9 mouse cellular contexts compared by ENCODE assay signal in the genomic region with DNA sequence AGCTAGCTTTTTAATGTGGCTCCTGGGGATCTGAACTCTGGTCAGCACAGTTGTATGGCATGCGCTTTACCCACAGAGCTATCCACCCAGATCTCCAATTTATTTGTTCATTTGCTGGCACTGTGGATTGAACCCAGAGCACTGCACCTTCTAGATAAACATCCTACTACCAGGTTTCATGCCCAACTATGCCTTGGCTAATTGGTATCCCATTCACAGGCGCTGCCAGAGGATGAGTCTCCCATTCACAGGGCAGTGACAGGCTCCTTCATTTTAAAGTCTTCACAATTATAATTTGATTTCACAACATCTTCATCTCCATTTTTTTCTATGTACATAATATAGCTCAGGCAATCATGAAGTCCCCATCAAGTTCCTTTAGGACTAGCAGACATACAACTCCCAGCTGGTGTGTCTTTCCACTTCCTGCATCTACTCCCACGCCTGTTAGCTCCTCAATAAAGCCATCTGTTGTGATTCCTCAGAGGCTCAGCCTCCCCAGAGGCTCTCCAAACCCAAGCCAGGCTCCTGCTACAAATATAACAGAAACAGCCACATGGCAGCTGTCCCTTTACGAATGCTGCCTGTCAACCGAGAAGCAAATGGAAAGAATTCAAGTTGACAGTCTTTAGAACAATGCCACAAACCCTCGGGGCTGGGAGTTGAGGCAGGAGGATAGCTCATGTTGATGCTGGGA.
DNase-seq lines count a peak whose midpoint lies in the region; ATAC-seq lines count a peak whose summit lies in the region.
"Had no signal": no experiment of that assay in that cellular context is flagged by ENCODE, and none has a peak within 500 bp of the region (broad histone marks: within the 10 kb centered on the region; RNA-seq: fewer than 3 reads in every experiment).

No protein-coding gene starts in this region.

- intact Hi-C loops in left cerebral cortex, postnatal 4 days (cut with DNase I): no loop called here

- H3K9me3 ChIP-seq in hindbrain, embryonic 10.5 days: no peaks in the 10 kb centered on the region
- no peaks in the 10 kb centered on the region for H3K9me3 ChIP-seq in liver, embryonic 11.5 days (ENCODE audit: control insufficient read depth, low read length)
- H3K9me3 ChIP-seq: limb, embryonic 12.5 days had no signal

- H3K36me3 ChIP-seq in hindbrain, embryonic 10.5 days: no peaks in the 10 kb centered on the region
- H3K36me3 ChIP-seq in liver, embryonic 11.5 days (ENCODE audit: control insufficient read depth, insufficient read depth, low read length): no peaks in the 10 kb centered on the region
- H3K36me3 ChIP-seq: limb, embryonic 12.5 days had no signal

- peaks cover 13% of the 10 kb centered on the region for H3K4me1 ChIP-seq in hindbrain, embryonic 10.5 days (replicated peaks)
- no peaks in the 10 kb centered on the region for H3K4me1 ChIP-seq in liver, embryonic 11.5 days (replicated peaks; ENCODE audit: control insufficient read depth, insufficient read depth, low read length)

- no peak overlapping the region for H3K9ac ChIP-seq in liver, embryonic 11.5 days (ENCODE audit: low read depth, low read length)
- H3K9ac ChIP-seq: limb, embryonic 12.5 days had no signal

- no peak overlapping the region for H3K4me2 ChIP-seq in liver, embryonic 11.5 days
- H3K4me2 ChIP-seq: limb, embryonic 12.5 days had no signal

- peak; percentile 12 for DNase-seq in gastrocnemius, postnatal 25 days
- no peak for DNase-seq in gastrocnemius, adult 8-10 months (ENCODE audit: low spot score in 2 of 2)
- peak; percentile 89 for DNase-seq in cerebellum, adult 9-11 months
- peak; percentile 50 for DNase-seq in hindbrain, embryonic 10.5 days (ENCODE audit: low spot score)
- DNase-seq in left cerebral cortex, postnatal 4 days: peak; percentile 78
- DNase-seq in right cerebral cortex, postnatal 36 days (ENCODE audit: low spot score in 2 of 2): peak; percentile 78 to 85
- no peak for DNase-seq in c-Kit-positive CD71-positive TER-119-positive erythroid progenitor cells, embryonic 14.5 days (ENCODE audit: low spot score)
- no peak for DNase-seq in liver, embryonic 11.5 days (ENCODE audit: low spot score)

- H3K4me3 ChIP-seq in hindbrain, embryonic 10.5 days: no peak overlapping the region
- H3K4me3 ChIP-seq in liver, embryonic 11.5 days (ENCODE audit: low read depth, low read length): no peak overlapping the region
- H3K4me3 ChIP-seq: limb, embryonic 12.5 days had no signal

- H3K27ac ChIP-seq in hindbrain, embryonic 10.5 days: peak overlapping the region; percentile 60
- H3K27ac ChIP-seq in liver, embryonic 11.5 days (ENCODE audit: low read depth, low read length): no peak overlapping the region
- H3K27ac ChIP-seq: limb, embryonic 12.5 days had no signal

- no peak for ATAC-seq in liver, embryonic 11.5 days (replicated peaks; ENCODE audit: low FRiP score)

- no peaks in the 10 kb centered on the region for H3K27me3 ChIP-seq in hindbrain, embryonic 10.5 days (ENCODE audit: insufficient read depth, poor library complexity, severe bottlenecking)
- no peaks in the 10 kb centered on the region for H3K27me3 ChIP-seq in liver, embryonic 11.5 days (replicated peaks; ENCODE audit: control insufficient read depth, insufficient read depth, low read length)
- H3K27me3 ChIP-seq: limb, embryonic 12.5 days had no signal

- WGBS in hindbrain, embryonic 10.5 days: 46% methylated on average over 6 of the region's 6 CpGs
- 65% methylated on average over 6 of the region's 6 CpGs for WGBS in liver, embryonic 11.5 days

Comparison
In these comparisons a context has a peak if more than half of its experiments do, and no peak if none do; other contexts are left out.
1. DNase-seq: peak in gastrocnemius, postnatal 25 days (single experiment), cerebellum, adult 9-11 months (single experiment), hindbrain, embryonic 10.5 days (single experiment), left cerebral cortex, postnatal 4 days (single experiment) and right cerebral cortex, postnatal 36 days (2 of 2); none in gastrocnemius, adult 8-10 months (0 of 2), c-Kit-positive CD71-positive TER-119-positive erythroid progenitor cells, embryonic 14.5 days (single experiment) and liver, embryonic 11.5 days (single experiment).